Mouse (Mus musculus): Measurements from ENCODE around the gene Shld1. TPM values are rescaled to one million over a fixed set of nuclear protein-coding genes. Genes with fewer than 3 reads are reported as not detected.

The Shld1 gene
- 4.4 TPM for polyA plus RNA-seq (2014; fragmentation: Illumina TruSeq; extraction: RNeasy Lipid Tissue Mini Kit (QIAGEN cat#74804); ENCODE audit: low replicate concordance)

GRCm38 (mm10) chr2:132686756-132687737 is at the start of gene Shld1:
TSS of gene Shld1 (plus strand) at chr2:132686931.

GRCm38 (mm10) chr2:132780978-132781377 is 94.2 kb downstream of the Shld1 start, which contains the start of gene Chgb:
TSS of gene Chgb (plus strand) at chr2:132781278.

Other genes with a start within 250 kb of the Shld1 start
- gene Gpcpd1, start 99.2 kb upstream of the Shld1 start, polyA plus RNA-seq (2014; fragmentation: Illumina TruSeq; extraction: RNeasy Lipid Tissue Mini Kit (QIAGEN cat#74804); ENCODE audit: low replicate concordance): 229 TPM
- 46.0 TPM for gene Chgb, start 94.3 kb downstream of the Shld1 start, polyA plus RNA-seq (2014; fragmentation: Illumina TruSeq; extraction: RNeasy Lipid Tissue Mini Kit (QIAGEN cat#74804); ENCODE audit: low replicate concordance)
- 28.7 TPM for gene Trmt6, start 129.1 kb downstream of the Shld1 start, polyA plus RNA-seq (2014; fragmentation: Illumina TruSeq; extraction: RNeasy Lipid Tissue Mini Kit (QIAGEN cat#74804); ENCODE audit: low replicate concordance)
- gene Mcm8, start 129.2 kb downstream of the Shld1 start, polyA plus RNA-seq (2014; fragmentation: Illumina TruSeq; extraction: RNeasy Lipid Tissue Mini Kit (QIAGEN cat#74804); ENCODE audit: low replicate concordance): 5.8 TPM
- 117 TPM for gene Crls1, start 159.7 kb downstream of the Shld1 start, polyA plus RNA-seq (2014; fragmentation: Illumina TruSeq; extraction: RNeasy Lipid Tissue Mini Kit (QIAGEN cat#74804); ENCODE audit: low replicate concordance)
- 1.5 TPM for gene Lrrn4, start 194.0 kb downstream of the Shld1 start, polyA plus RNA-seq (2014; fragmentation: Illumina TruSeq; extraction: RNeasy Lipid Tissue Mini Kit (QIAGEN cat#74804); ENCODE audit: low replicate concordance)

Data from small intestine, adult 10 weeks (tissue).